Mouse (Mus musculus): ENCODE results near the gene Pla2g4d.

The Pla2g4d gene

GRCm38 (mm10) chr2:120288995-120289394 is at the start of gene Pla2g4d:
TSS of gene Pla2g4d (minus strand) at chr2:120289197.
- no peak for DNase-seq

DNA sequence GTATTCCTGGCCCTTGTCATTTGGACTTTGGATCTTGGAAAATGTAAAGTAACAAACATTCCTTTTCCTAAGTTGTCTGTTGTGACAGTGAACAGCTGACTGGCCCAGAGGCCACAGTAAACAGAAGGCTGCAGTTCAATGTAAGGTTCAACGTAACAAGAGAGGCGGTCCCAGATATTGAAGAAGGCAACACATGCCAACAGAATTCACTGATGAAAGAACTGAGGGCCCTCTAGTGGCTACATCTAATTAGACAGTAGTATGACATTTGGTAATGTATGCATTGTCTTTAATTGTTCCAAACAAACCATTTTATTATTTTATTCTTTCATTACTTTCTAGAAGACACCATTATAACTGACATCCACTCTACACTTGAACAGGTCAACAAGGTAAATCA is 48.9 kb upstream of the Pla2g4d start:
- DNase-seq: no peak

DNA sequence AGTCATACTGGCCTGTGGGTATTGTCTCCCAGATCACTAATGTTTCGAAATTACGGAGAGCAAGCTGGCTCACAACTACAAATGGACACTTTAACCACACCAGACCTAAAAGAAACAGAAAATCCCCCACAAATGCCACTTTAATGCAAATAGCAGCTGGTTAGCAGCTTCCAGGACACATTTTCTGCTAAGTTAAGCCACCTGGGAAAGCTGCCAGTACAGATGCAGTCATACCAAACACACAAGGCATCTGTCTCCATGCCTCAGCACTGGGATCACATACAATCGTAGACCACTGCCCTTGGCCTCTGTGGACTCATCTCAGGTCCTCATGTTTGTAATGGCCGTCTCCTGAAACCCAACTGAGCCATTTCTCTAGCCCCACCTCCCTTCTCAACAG is 42.6 kb upstream of the Pla2g4d start:
- no peak for DNase-seq

- DNase-seq: no peak
Observed at GRCm38 (mm10) chr2:120315077-120315476, 26.1 kb upstream of the Pla2g4d start.

- no peak for DNase-seq
Observed at GRCm38 (mm10) chr2:120314487-120314886, 25.5 kb upstream of the Pla2g4d start.

- DNase-seq: peak in 1 of 2 experiments; percentile 7
Observed at GRCm38 (mm10) chr2:120313976-120314375, 25.0 kb upstream of the Pla2g4d start, which contains the start of gene Pla2g4f. TSS of gene Pla2g4f (minus strand) at chr2:120314165.

GRCm38 (mm10) chr2:120312276-120312825 is 23.4 kb upstream of the Pla2g4d start:
- DNase-seq: no peak

- no peak for DNase-seq
Observed at GRCm38 (mm10) chr2:120304113-120304512, 15.1 kb upstream of the Pla2g4d start.

GRCm38 (mm10) chr2:120301076-120301475 is 12.1 kb upstream of the Pla2g4d start:
- DNase-seq: no peak

DNA sequence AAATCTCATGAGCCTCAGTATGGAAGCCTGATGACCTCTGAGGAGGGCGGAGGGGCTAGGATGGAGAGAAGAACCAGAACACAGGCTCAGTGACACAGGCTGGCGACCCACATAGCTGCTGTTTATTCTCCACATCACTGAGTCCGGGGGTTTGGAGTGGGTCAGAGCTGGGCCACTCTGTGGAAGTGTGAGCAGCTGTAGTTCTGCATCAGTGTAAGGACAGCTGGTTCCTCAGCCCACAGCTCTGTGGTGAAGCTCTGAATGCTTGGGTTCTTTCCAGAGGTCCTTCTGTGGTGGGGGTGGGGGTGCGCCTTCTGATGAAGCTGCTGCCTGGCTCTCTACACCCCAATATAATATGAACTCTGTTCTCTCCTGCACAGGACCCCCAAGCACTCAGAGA is 10.9 kb upstream of the Pla2g4d start:
- DNase-seq: no peak

GRCm38 (mm10) chr2:120296160-120296559 is 7.2 kb upstream of the Pla2g4d start:
- DNase-seq: no peak

GRCm38 (mm10) chr2:120291471-120292078 is 2.6 kb upstream of the Pla2g4d start:
- no peak for DNase-seq

DNA sequence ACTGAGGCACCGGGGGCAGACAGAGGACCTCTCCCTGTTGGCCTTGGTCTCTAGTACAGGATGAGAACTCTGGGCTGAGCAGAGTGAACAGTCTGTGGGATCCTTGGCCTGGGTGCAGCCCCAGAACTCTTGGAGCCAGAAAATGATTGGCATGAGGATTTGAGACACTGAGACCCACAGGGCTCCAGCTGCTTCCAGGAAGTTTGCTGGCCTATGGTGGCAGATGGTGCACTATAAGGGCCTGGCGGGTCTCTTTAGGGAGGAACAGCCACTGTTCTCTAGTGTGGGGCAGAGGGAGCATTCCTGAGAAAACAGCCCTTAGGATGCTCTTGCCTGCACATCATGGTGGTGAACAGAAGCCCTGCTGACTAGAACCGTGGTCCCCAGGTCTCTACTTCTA is 596 bp downstream of the Pla2g4d start:
- DNase-seq: no peak

DNA sequence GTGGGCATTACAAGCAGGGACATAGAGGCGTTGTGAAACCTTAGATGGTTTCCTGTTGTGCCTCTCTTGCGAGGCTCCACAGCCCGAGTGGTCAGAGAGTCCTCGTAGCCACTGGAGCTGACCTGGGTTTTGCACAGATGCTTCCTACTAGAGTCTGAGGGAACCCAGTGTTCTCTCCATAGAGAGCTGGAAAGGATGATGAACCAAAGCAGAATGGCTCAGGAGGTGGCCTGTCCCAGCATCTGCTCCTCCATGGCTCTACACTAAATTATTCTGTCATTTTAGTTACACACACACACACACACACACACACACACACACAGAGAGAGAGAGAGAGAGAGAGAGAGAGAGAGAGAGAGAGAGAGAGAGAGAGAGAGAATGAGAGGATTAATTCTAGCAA is 3.4 kb downstream of the Pla2g4d start:
- peak in 1 of 2 experiments; percentile 20 for DNase-seq

GRCm38 (mm10) chr2:120284705-120285104 is 4.3 kb downstream of the Pla2g4d start:
- DNase-seq: no peak

DNA sequence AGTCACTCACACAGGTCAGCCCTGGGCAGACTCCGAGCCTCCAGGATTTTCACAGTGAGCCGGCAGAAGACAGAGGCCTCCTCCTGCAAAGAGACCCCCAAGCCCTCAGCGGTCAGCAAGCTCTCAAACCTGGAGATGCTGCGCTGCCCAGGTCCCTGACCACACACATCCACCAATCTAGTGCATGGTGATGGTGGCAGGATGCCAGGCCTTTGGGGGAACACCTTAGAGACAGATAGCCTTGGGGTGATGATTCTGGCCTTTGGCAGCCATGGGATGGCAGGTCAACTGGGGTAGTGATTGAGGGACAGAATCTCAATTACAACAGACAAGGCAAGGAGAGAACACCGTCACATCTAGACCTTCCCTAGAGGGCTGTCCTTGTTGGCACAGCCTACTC is 4.9 kb downstream of the Pla2g4d start:
- no peak for DNase-seq

GRCm38 (mm10) chr2:120283550-120283949 is 5.4 kb downstream of the Pla2g4d start:
- no peak for DNase-seq

DNA sequence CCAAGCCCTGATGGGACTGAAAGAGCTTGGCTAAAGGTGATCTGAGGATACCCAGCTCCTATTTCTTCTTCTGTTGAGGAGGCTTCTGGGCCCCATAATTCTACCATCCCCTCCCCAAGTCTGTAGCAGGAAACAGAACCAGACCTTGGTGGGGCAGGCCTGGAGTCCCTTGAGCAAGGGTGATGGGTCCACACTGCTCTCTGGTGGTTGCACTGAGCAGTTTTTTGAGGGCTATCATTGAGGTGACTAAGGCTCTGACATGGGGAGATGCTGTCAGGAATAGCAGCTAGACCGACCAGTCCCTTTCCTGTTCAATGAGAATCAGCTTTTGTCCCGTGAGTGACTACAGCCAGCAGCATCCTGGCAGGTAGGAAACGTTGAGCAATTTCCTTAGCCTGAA is 7.8 kb downstream of the Pla2g4d start:
- DNase-seq: no peak

GRCm38 (mm10) chr2:120279961-120280360 is 9.0 kb downstream of the Pla2g4d start:
- DNase-seq: peak; percentile 71 to 79

- DNase-seq: no peak
Observed at GRCm38 (mm10) chr2:120276951-120277350, 12.0 kb downstream of the Pla2g4d start.

DNA sequence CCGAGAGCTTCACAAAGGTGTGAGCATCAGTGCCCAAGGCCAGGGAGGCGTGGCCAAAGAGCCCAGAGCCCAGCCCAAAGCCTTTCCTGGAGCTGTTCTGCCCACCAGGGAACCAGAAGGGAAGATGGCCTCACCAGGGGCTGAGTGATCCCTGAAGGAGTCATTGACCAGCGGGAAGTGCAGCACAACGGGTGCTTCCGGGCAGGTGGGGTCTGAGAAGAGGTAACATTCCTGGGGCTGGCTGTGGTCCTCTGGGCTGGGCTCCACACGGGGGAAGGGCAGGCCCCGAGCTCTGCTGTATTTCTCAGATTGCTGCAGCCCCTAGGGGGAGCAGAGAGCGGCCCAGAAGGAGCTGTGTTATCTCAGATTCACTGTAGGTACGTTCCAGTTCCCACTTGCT is 20.4 kb downstream of the Pla2g4d start:
- DNase-seq: no peak

- peak in 1 of 2 experiments; percentile 28 for DNase-seq
Observed at GRCm38 (mm10) chr2:120265523-120265922, 23.5 kb downstream of the Pla2g4d start.

DNA sequence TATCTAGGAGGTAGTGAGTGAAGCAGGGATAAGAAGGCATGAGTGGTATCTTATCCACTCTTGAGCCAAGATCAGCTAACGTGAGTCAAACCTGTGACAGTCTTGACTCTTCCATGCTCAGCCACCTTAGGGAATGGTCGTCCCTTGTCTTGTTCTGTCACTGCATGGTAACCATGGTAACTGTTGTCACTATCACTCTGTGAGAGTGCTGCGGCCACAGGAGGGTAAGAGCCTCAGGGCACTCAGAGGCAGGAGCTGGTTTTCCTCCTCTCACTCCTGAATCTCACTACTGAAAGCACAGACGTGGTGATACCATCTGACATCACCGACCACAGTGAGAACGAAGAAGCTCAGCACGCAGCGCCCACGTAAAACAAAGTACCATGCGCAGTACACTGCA is 24.1 kb downstream of the Pla2g4d start:
- no peak for DNase-seq

- no peak for DNase-seq
Observed at GRCm38 (mm10) chr2:120262876-120263275, 26.1 kb downstream of the Pla2g4d start.

- DNase-seq: no peak
Observed at GRCm38 (mm10) chr2:120261346-120261745, 27.7 kb downstream of the Pla2g4d start.
